Mouse (Mus musculus) lung, adult 2 months (tissue): ENCODE data around the gene Vmn1r40.

Source experiments
- CTCF ChIP-seq: fragments of 200-500 bp; IDR thresholded peaks from 2 replicates; pipeline ENCODE4 v1.5.1; 2011; ENCODE audit warnings: mild to moderate bottlenecking, low read length, control low read depth; ENCODE audit not compliant: insufficient read depth
- POLR2A ChIP-seq: fragments of 200-500 bp; IDR thresholded peaks from 2 replicates; pipeline ENCODE4 v1.6.1; 2011; ENCODE audit warnings: low read depth, mild to moderate bottlenecking, control low read depth, low read length, borderline replicate concordance; ENCODE audit errors: extremely low read depth

- TF ChIP-seq CTCF: peak; percentile 84
- no peak for TF ChIP-seq POLR2A
Observed at GRCm38 (mm10) chr6:89659692-89660423, 47.5 kb upstream of the Vmn1r40 start.
